Mouse (Mus musculus) heart, embryonic 13.5 days (tissue): ENCODE measurements at regions not wholly inside any gene's neighbourhood (a gene's known extent, or its start where the extent isn't known, plus 50 kb on each side); places are given as distances from the start of the nearest gene placed in this dataset.

Source experiments
- ATAC-seq: fragments of 200-750 bp; cut with Nextera tagmentation; 2 replicates; pipeline ENCODE4 v1.8.0; 2017; ENCODE audit warnings: moderate TSS enrichment; ENCODE audit not compliant: insufficient number of reproducible peaks, low FRiP score, low TSS enrichment; ENCODE audit errors: extremely low read depth
- H3K27ac ChIP-seq: fragments of 300-500 bp; sonication (generic); replicated peaks from 2 replicates; pipeline ENCODE4 v1.5.1; 2015; ENCODE audit warnings: moderate library complexity, mild to moderate bottlenecking, inconsistent platforms
- H3K27me3 ChIP-seq: fragments of 300-500 bp; sonication (generic); replicated peaks from 2 replicates; pipeline ENCODE4 v1.6.1; 2015; ENCODE audit warnings: mild to moderate bottlenecking, inconsistent platforms
- H3K36me3 ChIP-seq: fragments of 300-500 bp; sonication (generic); 2 replicates; pipeline ENCODE4 v1.6.1; 2015; ENCODE audit warnings: mild to moderate bottlenecking, inconsistent platforms
- H3K4me1 ChIP-seq: fragments of 300-500 bp; sonication (generic); 2 replicates; pipeline ENCODE4 v1.6.1; 2015; ENCODE audit warnings: inconsistent platforms
- H3K4me2 ChIP-seq: fragments of 300-500 bp; sonication (generic); 2 replicates; pipeline ENCODE4 v1.6.1; 2015; ENCODE audit warnings: inconsistent platforms, mild to moderate bottlenecking, moderate library complexity
- H3K4me3 ChIP-seq: fragments of 300-500 bp; sonication (generic); 2 replicates; pipeline ENCODE4 v1.5.1; 2015; ENCODE audit warnings: moderate library complexity, mild to moderate bottlenecking, inconsistent platforms
- H3K9ac ChIP-seq: fragments of 300-500 bp; sonication (generic); 2 replicates; pipeline ENCODE4 v1.6.1; 2015; ENCODE audit warnings: inconsistent platforms, mild to moderate bottlenecking, moderate library complexity
- H3K9me3 ChIP-seq: fragments of 300-500 bp; sonication (generic); 2 replicates; pipeline ENCODE4 v1.6.1; 2016; ENCODE audit warnings: inconsistent platforms
- WGBS: fragments of 180-500 bp; shearing (Covaris S2); methylation state at CpG from one replicate; pipeline ENCODE4 v1.1.7; 2015; ENCODE audit warnings: mixed read lengths; 5-methylcytosine and 5-hydroxymethylcytosine counted together

GRCm38 (mm10) chr3:38397615-38397956 lies 87.1 kb downstream of the Ankrd50 start:
- Histone ChIP-seq H3K4me1 (peaks cover 9% of the 10 kb centered on the region; the same call in 1 of the 2 replicates), H3K9me3 (peaks cover 12% of the 10 kb centered on the region; the same call in 1 of the 2 replicates), H3K36me3 (no peaks in the 10 kb centered on the region), H3K4me3 (no peak overlapping the region), H3K9ac (no peak overlapping the region), H3K27me3 (peaks cover 4% of the 10 kb centered on the region; the same call in 1 of the 2 replicates), H3K4me2 (peak overlapping the region; percentile 72), H3K27ac (no peak overlapping the region)
- 60% methylated on average over 13 of the region's 13 CpGs for WGBS
- ATAC-seq, result no peak

GRCm38 (mm10) chr3:38396760-38397614 lies 87.7 kb downstream of the Ankrd50 start:
- H3K9me3 ChIP-seq, result peaks cover 11% of the 10 kb centered on the region; the same call in 1 of the 2 replicates
- H3K36me3 ChIP-seq, result no peaks in the 10 kb centered on the region
- H3K4me2 ChIP-seq, result peak overlapping the region; percentile 72
- no peak overlapping the region for H3K27ac ChIP-seq
- H3K9ac ChIP-seq, result peak overlapping the region; percentile 53
- H3K4me3 ChIP-seq, result peak overlapping the region; percentile 49
- WGBS, result 5% methylated on average over 20 of the region's 20 CpGs
- ATAC-seq, result no peak
- peaks cover 9% of the 10 kb centered on the region; the same call in 1 of the 2 replicates for H3K4me1 ChIP-seq
- H3K27me3 ChIP-seq, result peaks cover 4% of the 10 kb centered on the region; the same call in 1 of the 2 replicates

- Histone ChIP-seq H3K4me3 (no peak overlapping the region), H3K9ac (no peak overlapping the region), H3K4me1 (peaks cover 9% of the 10 kb centered on the region; the same call in 1 of the 2 replicates), H3K9me3 (peaks cover 5% of the 10 kb centered on the region; the same call in 1 of the 2 replicates), H3K36me3 (no peaks in the 10 kb centered on the region), H3K4me2 (no peak overlapping the region), H3K27me3 (peaks cover 4% of the 10 kb centered on the region; the same call in 1 of the 2 replicates), H3K27ac (no peak overlapping the region)
- ATAC-seq, result no peak
- WGBS, result 71% methylated on average over 4 of the region's 4 CpGs
Measured at GRCm38 (mm10) chr3:38394308-38394707, 90.3 kb downstream of the Ankrd50 start.

GRCm38 (mm10) chr3:38389647-38390046 lies 95.0 kb downstream of the Ankrd50 start:
- Histone ChIP-seq H3K4me1 (no peaks in the 10 kb centered on the region), H3K4me2 (no peak overlapping the region), H3K36me3 (no peaks in the 10 kb centered on the region), H3K4me3 (no peak overlapping the region), H3K9me3 (no peaks in the 10 kb centered on the region), H3K27ac (no peak overlapping the region), H3K27me3 (no peaks in the 10 kb centered on the region), H3K9ac (no peak overlapping the region)
- ATAC-seq, result no peak
- 67% methylated on average over 2 of the region's 2 CpGs for WGBS

GRCm38 (mm10) chr3:38388961-38389360 lies 95.7 kb downstream of the Ankrd50 start:
- H3K9ac ChIP-seq, result no peak overlapping the region
- H3K27ac ChIP-seq, result no peak overlapping the region
- 47% methylated on average over 3 of the region's 3 CpGs for WGBS
- no peak overlapping the region for H3K4me2 ChIP-seq
- H3K4me1 ChIP-seq, result no peaks in the 10 kb centered on the region
- H3K4me3 ChIP-seq, result no peak overlapping the region
- no peaks in the 10 kb centered on the region for H3K36me3 ChIP-seq
- ATAC-seq, result no peak
- no peaks in the 10 kb centered on the region for H3K27me3 ChIP-seq
- H3K9me3 ChIP-seq, result no peaks in the 10 kb centered on the region

- 57% methylated on average over 3 of the region's 3 CpGs for WGBS
- Histone ChIP-seq H3K4me3 (no peak overlapping the region), H3K4me1 (peaks cover 8% of the 10 kb centered on the region; the same call in 1 of the 2 replicates), H3K36me3 (no peaks in the 10 kb centered on the region), H3K9me3 (no peaks in the 10 kb centered on the region), H3K4me2 (no peak overlapping the region), H3K9ac (no peak overlapping the region), H3K27ac (no peak overlapping the region), H3K27me3 (no peaks in the 10 kb centered on the region)
- no peak for ATAC-seq
Measured at GRCm38 (mm10) chr3:38382743-38383142, 101.9 kb downstream of the Ankrd50 start.

GRCm38 (mm10) chr3:38381623-38382022 lies 103.0 kb downstream of the Ankrd50 start:
- Histone ChIP-seq H3K27ac (peak overlapping the region; percentile 1; the same call in 1 of the 2 replicates), H3K9ac (no peak overlapping the region)
- WGBS, result 29% methylated on average over 5 of the region's 5 CpGs

GRCm38 (mm10) chr3:38373690-38374089 lies 111.0 kb downstream of the Ankrd50 start:
- 65% methylated on average over 4 of the region's 4 CpGs for WGBS
- Histone ChIP-seq H3K9me3 (no peaks in the 10 kb centered on the region), H3K27me3 (no peaks in the 10 kb centered on the region), H3K27ac (no peak overlapping the region), H3K4me3 (no peak overlapping the region), H3K4me1 (no peaks in the 10 kb centered on the region), H3K36me3 (no peaks in the 10 kb centered on the region), H3K9ac (no peak overlapping the region), H3K4me2 (no peak overlapping the region)
- ATAC-seq, result no peak

More at GRCm38 (mm10) chr3:38381623-38382022, 103.0 kb downstream of the Ankrd50 start:
- H3K4me3 ChIP-seq, result no peak overlapping the region
- H3K4me1 ChIP-seq, result peaks cover 8% of the 10 kb centered on the region; the same call in 1 of the 2 replicates
- H3K9me3 ChIP-seq, result no peaks in the 10 kb centered on the region
- no peak overlapping the region for H3K4me2 ChIP-seq
- no peaks in the 10 kb centered on the region for H3K36me3 ChIP-seq
- no peak for ATAC-seq
- H3K27me3 ChIP-seq, result no peaks in the 10 kb centered on the region

- H3K27ac ChIP-seq, result no peak overlapping the region
- no peaks in the 10 kb centered on the region for H3K4me1 ChIP-seq
- no peak overlapping the region for H3K4me2 ChIP-seq
- no peaks in the 10 kb centered on the region for H3K9me3 ChIP-seq
- H3K9ac ChIP-seq, result no peak overlapping the region
- WGBS, result 24% methylated on average over 2 of the region's 2 CpGs
- ATAC-seq, result no peak
- H3K27me3 ChIP-seq, result no peaks in the 10 kb centered on the region
- H3K4me3 ChIP-seq, result no peak overlapping the region
- H3K36me3 ChIP-seq, result no peaks in the 10 kb centered on the region
Measured at GRCm38 (mm10) chr3:38371702-38372101, 112.9 kb downstream of the Ankrd50 start.

GRCm38 (mm10) chr3:38363888-38364287 lies 120.8 kb downstream of the Ankrd50 start:
- Histone ChIP-seq H3K27me3 (no peaks in the 10 kb centered on the region), H3K9me3 (no peaks in the 10 kb centered on the region), H3K9ac (no peak overlapping the region), H3K4me2 (no peak overlapping the region), H3K36me3 (no peaks in the 10 kb centered on the region), H3K27ac (no peak overlapping the region), H3K4me1 (peaks cover 16% of the 10 kb centered on the region), H3K4me3 (no peak overlapping the region)
- ATAC-seq, result no peak
- WGBS, result 72% methylated on average over 4 of the region's 4 CpGs

- Histone ChIP-seq H3K27me3 (no peaks in the 10 kb centered on the region), H3K27ac (no peak overlapping the region), H3K36me3 (no peaks in the 10 kb centered on the region), H3K4me2 (no peak overlapping the region), H3K9ac (no peak overlapping the region), H3K4me1 (peaks cover 30% of the 10 kb centered on the region), H3K9me3 (no peaks in the 10 kb centered on the region), H3K4me3 (no peak overlapping the region)
- WGBS, result 55% methylated on average over 4 of the region's 4 CpGs
- no peak for ATAC-seq
Measured at GRCm38 (mm10) chr3:38361411-38361810, 123.2 kb downstream of the Ankrd50 start.

GRCm38 (mm10) chr3:38360974-38361373 lies 123.7 kb downstream of the Ankrd50 start:
- Histone ChIP-seq H3K36me3 (no peaks in the 10 kb centered on the region), H3K27ac (no peak overlapping the region; the same call in 1 of the 2 replicates), H3K4me3 (no peak overlapping the region), H3K9me3 (no peaks in the 10 kb centered on the region), H3K4me1 (peaks cover 30% of the 10 kb centered on the region), H3K27me3 (no peaks in the 10 kb centered on the region), H3K4me2 (no peak overlapping the region), H3K9ac (no peak overlapping the region)
- no peak for ATAC-seq
- 50% methylated on average over 5 of the region's 5 CpGs for WGBS
